Mouse (Mus musculus) c-Kit-positive CD71-positive TER-119-positive erythroid progenitor cells, embryonic 14.5 days (primary cell): ENCODE measurements at regions not wholly inside any gene's neighbourhood (a gene's known extent, or its start where the extent isn't known, plus 50 kb on each side); places are given as distances from the start of the nearest gene placed in this dataset.
A peak's percentile ranks its signal among the peaks of the same experiment; 100 is the strongest.

Experiments used
- DNase-seq: peaks from one replicate; pipeline ENCODE4 v3.0.0-alpha.2; 2013; ENCODE audit warnings: low spot score

- no peak for DNase-seq
Measured at GRCm38 (mm10) chr6:100100565-100101133, 186.6 kb downstream of the Rybp start.

GRCm38 (mm10) chr6:100096393-100097125 is 190.7 kb downstream of the Rybp start:
- DNase-seq: no peak

- peak; percentile 27 for DNase-seq
Measured at GRCm38 (mm10) chr6:100094653-100095217, 192.6 kb downstream of the Rybp start.

- no peak for DNase-seq
Measured at GRCm38 (mm10) chr6:100092870-100093269, 194.4 kb downstream of the Rybp start.

GRCm38 (mm10) chr6:100091815-100092214 is 195.5 kb downstream of the Rybp start:
- DNase-seq: no peak

GRCm38 (mm10) chr6:100088576-100088975 is 198.7 kb downstream of the Rybp start:
- DNase-seq: no peak

GRCm38 (mm10) chr6:100086807-100087206 is 200.5 kb downstream of the Rybp start:
- no peak for DNase-seq

- DNase-seq: no peak
Measured at GRCm38 (mm10) chr6:100085981-100086380, 201.3 kb downstream of the Rybp start.

- no peak for DNase-seq
Measured at GRCm38 (mm10) chr6:100083868-100084477, 203.3 kb downstream of the Rybp start.

GRCm38 (mm10) chr6:100083127-100083526 is 204.2 kb downstream of the Rybp start:
- no peak for DNase-seq

GRCm38 (mm10) chr6:100074672-100075335 is 212.5 kb downstream of the Rybp start:
- no peak for DNase-seq

- no peak for DNase-seq
Measured at GRCm38 (mm10) chr6:100072261-100072968, 214.9 kb downstream of the Rybp start.

- no peak for DNase-seq
Measured at GRCm38 (mm10) chr6:100069151-100069550, 218.1 kb downstream of the Rybp start.

- no peak for DNase-seq
Measured at GRCm38 (mm10) chr6:100067273-100067672, 220.0 kb downstream of the Rybp start.

- DNase-seq: no peak
Measured at GRCm38 (mm10) chr6:100065586-100065985, 221.7 kb downstream of the Rybp start.

GRCm38 (mm10) chr6:100062961-100063360 is 224.3 kb downstream of the Rybp start:
- DNase-seq: no peak

GRCm38 (mm10) chr6:100059803-100060202 is 227.5 kb downstream of the Rybp start:
- no peak for DNase-seq

GRCm38 (mm10) chr6:100055980-100056379 is 231.3 kb downstream of the Rybp start:
- no peak for DNase-seq

- DNase-seq: no peak
Measured at GRCm38 (mm10) chr6:100052955-100053795, 234.1 kb downstream of the Rybp start.

- DNase-seq: no peak
Measured at GRCm38 (mm10) chr6:100052406-100052805, 234.9 kb downstream of the Rybp start.

GRCm38 (mm10) chr6:100049036-100049435 is 238.2 kb downstream of the Rybp start:
- no peak for DNase-seq
